Mouse (Mus musculus) CD4-positive helper T cell, adult 2 months (primary cell): ENCODE measurements around the gene Neb.

Experiments used
- DNase-seq: peaks from one replicate; pipeline ENCODE4 v3.0.0-alpha.2; 2012; ENCODE audit warnings: low read depth, missing footprints, low spot score

The Neb gene

DNA sequence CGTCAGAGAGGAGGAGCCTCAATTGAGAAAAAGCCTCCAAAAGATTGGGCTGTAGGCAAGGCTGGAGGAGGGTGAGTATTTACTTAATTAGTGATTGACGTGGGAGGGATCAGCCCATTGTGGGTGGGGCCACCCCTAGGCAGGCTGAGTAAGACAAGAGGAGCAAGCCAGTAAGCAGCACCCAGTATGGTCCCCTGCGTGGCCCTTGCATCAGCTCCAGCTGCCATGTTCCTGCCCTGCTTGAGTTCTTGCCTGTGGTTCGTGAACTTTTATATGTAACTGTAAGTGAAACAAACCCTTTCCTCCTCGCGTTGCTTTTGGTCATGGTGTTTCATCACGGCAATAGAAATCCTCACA lies at the start of gene Neb:
Neb (minus strand) TSS at position 27 of the 357 bp plus-strand sequence.
- peak; percentile 46 for DNase-seq

GRCm38 (mm10) chr2:52427383-52427782 lies 49.1 kb upstream of the Neb start:
- no peak for DNase-seq

GRCm38 (mm10) chr2:52426041-52426440 lies 47.8 kb upstream of the Neb start:
- no peak for DNase-seq

DNA sequence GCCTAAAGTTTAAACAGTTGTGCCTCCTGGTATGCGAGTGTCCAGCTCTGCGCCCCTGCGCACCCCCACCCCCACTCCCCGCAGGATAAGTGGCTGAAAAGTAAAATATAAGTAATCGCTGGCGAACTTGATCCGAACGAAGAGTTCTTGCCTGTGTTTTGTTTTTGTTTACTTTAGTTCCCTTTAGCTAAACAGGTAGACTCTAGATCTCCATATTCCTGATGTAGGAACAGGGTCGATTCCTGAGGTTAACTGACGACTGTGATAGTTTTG lies 47.2 kb upstream of the Neb start:
- no peak for DNase-seq

GRCm38 (mm10) chr2:52424747-52425522 lies 46.7 kb upstream of the Neb start, which contains the start of gene Arl5a:
TSS of gene Arl5a (minus strand) at chr2:52424901.
- DNase-seq, result peak; percentile 91

- peak; percentile 64 for DNase-seq
Observed at GRCm38 (mm10) chr2:52424248-52424728, 46.0 kb upstream of the Neb start.

- DNase-seq, result peak; percentile 14
Observed at GRCm38 (mm10) chr2:52423611-52424247, 45.5 kb upstream of the Neb start.

DNA sequence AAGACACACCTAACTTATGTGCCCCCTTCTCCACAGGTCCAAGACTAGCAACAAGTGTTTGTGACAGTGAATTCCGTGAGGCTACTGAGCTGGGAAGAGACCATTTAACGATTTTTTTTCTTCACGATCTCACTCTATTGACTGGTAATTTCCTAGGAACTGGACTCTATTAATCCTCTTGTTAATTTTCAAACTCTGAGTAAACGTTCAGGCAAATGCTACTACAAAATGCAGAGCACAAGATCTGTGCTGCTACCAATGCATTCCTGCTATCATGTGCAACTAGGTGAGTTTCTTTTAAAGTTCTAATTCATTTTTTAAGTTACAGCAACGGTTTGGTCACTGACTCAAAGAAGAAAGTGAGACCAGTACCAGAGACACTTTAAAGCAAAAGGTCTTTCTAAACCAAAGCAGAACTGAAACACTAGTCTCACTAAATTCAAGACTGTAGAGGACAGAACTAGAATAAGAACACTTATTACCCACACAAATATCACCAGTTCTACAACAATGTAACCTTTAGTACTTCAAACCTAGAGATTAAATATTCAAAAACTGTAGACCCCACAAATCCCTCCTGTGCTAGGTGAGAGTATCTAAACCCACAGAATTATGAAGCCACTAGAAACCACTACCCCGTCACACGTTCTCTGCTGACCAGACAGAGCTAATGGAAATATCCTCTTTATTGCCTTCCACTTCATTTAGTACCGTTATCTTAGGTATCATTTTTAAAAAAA lies 44.8 kb upstream of the Neb start:
- no peak for DNase-seq

DNA sequence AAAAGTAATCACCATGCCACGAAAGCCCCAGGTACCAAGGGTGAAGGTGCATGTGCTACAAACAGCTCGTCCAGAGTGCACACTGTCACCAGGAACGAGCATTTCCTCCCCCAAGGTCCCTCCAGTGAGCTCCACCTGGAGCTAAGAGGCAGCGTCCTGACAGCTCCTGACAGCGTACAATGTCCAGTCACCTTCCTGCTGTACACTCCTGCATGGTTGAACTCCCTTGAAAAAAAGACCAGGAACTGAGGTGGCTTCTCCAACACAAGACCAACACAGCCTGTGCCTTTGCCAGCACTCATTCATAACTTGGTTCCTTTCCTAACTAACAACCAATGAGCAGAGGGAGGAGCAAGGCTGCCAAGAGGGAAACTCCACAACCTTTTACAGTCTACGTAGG lies 42.9 kb upstream of the Neb start:
- peak; percentile 37 for DNase-seq

- no peak for DNase-seq
Observed at GRCm38 (mm10) chr2:52420001-52420710, 41.9 kb upstream of the Neb start.

DNA sequence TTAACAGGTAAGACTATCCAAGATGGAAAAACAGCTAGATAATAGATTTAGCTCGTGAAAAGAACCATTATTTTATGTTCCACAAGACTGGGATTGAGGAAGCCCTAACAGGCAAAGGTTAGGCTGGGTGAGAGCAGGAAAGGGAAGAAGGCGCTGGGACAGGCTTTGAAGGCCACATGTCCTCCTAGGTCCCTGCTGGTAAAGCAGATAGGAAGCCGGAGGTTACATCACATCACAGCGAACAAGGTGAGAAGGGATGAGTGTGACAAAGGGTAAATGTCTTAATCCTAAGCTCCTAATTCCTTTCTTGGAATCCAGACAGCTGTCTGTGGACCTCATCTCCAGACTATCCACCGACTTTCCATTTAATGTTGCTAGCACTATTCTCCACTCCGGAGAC lies 41.0 kb upstream of the Neb start:
- DNase-seq, result no peak

GRCm38 (mm10) chr2:52412524-52413037 lies 34.3 kb upstream of the Neb start:
- DNase-seq, result no peak

- DNase-seq, result peak; percentile 57
Observed at GRCm38 (mm10) chr2:52406480-52406879, 28.2 kb upstream of the Neb start.

GRCm38 (mm10) chr2:52405238-52405637 lies 27.0 kb upstream of the Neb start:
- DNase-seq, result no peak

- DNase-seq, result no peak
Observed at GRCm38 (mm10) chr2:52394529-52394928, 16.3 kb upstream of the Neb start.

- no peak for DNase-seq
Observed at GRCm38 (mm10) chr2:52390415-52390975, 12.2 kb upstream of the Neb start.

- no peak for DNase-seq
Observed at GRCm38 (mm10) chr2:52389975-52390374, 11.7 kb upstream of the Neb start.

DNA sequence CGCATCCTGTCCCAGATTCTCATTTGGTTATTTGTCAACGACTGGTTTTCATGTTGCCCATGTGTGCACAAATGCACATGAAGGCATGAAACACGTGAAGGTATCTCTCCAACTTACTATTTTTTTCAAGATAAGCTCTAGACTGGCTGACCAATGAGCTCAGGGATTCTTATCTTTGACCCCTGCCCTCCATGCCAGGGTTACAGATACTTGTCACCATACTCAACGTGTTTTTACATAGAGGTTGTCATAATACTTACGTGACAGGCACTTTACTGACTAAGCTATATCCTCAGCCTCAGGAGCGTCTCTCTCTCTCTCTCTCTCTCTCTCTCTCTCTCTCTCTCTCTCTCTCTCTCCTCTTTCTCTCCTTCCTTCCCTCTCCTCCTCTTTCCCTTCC lies 8.2 kb upstream of the Neb start:
- no peak for DNase-seq

- DNase-seq, result no peak
Observed at GRCm38 (mm10) chr2:52386037-52386436, 7.8 kb upstream of the Neb start.

GRCm38 (mm10) chr2:52378848-52379261 lies 581 bp upstream of the Neb start:
- DNase-seq, result peak; percentile 69

DNA sequence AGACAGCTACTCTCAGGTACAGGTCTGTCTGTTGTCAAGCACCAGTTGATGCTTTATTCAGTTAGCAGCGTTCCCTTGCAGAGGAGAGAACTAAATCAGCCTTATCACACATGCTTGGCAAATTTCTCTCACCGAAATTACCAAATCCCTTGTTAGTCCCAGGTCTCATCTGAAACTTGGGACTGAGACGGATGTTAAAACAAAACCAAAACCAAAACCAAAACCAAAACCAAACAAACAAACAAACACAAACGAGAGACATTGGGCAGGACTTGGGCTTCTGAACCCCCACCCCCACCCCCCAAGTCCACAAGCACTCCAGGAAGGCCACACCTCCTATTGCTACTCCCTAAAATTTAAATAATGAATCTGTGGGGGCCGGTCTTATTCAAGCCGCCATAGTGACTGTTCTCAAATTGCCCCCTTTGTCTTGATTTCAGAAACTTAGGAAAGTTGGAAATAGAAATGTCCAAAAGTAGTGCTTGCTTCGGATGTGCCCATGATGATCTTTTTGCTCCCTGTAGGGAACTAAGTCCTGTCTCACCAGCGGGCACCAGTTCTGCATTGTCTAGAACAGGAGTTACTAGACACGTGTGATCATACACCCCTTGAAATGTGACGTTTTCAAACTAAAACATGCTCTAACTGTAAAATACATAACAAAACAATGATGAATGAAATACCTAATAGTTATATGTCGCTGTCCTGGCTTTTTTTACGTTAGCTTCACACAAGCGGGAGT lies 397 bp downstream of the Neb start:
- no peak for DNase-seq
